Mouse (Mus musculus) brain, adult 2 months (tissue): ENCODE measurements at regions not wholly inside any gene's neighbourhood (a gene's known extent, or its start where the extent isn't known, plus 50 kb on each side); places are given as distances from the start of the nearest gene placed in this dataset.

Source experiments
- DNase-seq: peaks from one replicate; pipeline ENCODE4 v3.0.0; 2011; ENCODE audit warnings: low read depth, low spot score

GRCm38 (mm10) chr6:126481257-126481656 is 54.0 kb downstream of the Kcna5 start:
- peak; percentile 63 for DNase-seq

DNA sequence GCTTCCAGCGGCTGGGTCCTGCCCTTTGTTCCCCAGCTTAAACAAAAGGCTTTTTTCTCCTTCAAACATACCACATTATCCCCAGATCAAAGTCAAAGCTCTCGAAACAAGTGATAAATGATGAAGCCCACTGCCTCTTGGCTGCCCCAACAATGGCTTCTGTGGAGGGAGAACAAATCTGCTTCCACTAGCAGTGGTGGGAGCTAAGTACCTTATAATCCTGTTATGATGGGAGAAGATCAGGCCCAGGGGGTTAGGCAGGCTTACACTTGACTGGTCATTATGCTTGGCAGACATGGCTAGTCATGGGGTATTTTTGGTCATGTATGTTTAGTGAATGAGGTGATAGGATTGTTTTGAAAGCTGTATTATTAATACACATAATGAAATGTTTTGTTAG is 57.7 kb downstream of the Kcna5 start:
- DNase-seq: no peak

DNA sequence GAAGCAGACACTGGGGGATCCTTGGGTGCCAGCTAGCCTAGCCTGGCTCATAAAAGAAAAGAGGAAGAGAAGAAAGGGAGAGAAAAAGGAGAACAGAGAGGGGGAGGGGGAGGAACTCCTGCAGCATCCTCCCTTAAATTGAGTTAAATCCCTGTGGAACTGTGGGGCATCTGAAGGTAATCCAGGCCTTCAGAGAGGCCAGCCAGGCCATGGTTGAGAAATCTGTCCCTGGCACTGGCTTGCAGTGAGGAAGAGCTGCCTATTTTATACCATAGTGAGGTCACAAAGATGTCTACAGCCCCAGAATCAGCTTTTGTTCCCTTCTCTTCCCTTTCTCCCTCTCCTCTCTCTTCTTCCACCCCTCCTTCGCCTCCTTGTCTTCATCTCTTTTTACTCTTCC is 58.5 kb downstream of the Kcna5 start:
- no peak for DNase-seq

DNA sequence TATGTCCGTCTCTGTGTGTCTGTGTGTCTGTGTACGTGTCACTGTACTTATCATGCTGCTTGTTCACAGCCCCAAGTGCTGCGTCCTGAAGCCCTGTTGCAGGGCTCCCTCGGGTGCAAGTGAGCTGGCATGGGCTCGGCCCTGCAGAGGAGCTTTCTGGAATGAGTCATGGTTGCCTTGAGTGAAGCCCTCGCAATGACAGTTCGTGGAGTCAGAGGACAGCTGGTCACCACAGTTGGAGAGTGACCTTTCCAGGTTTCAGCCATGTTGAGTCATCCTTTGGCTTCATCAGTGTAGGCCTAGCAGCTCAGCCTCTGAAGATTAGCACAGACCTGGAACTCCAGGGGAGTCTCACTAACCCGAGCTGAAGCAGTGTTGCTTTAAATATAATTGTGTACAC is 59.7 kb downstream of the Kcna5 start:
- peak; percentile 99 for DNase-seq

GRCm38 (mm10) chr6:126453751-126454150 is 81.5 kb downstream of the Kcna5 start:
- DNase-seq: peak; percentile 89

DNA sequence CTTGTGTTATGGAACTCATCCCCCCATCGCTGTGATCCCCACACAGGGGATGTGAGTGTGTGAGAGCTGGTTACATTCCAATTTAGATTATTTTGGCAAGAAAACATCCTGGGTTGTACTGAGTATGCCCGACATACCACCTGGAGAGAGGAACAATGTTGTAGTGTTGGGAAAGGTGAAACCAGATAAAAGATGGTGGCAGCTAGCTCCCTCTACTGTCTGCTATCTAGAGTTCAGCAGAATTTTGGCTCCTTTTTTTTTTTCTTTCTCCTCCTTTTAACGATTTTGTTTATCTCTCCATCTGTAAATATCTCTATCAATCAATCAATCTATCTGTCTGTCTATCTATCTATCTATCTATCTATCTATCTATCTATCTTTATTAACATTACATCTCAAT is 89.7 kb downstream of the Kcna5 start:
- peak; percentile 21 for DNase-seq

- no peak for DNase-seq
These were observed 95.0 kb downstream of the Kcna5 start for GRCm38 (mm10) chr6:126440254-126440653.

DNA sequence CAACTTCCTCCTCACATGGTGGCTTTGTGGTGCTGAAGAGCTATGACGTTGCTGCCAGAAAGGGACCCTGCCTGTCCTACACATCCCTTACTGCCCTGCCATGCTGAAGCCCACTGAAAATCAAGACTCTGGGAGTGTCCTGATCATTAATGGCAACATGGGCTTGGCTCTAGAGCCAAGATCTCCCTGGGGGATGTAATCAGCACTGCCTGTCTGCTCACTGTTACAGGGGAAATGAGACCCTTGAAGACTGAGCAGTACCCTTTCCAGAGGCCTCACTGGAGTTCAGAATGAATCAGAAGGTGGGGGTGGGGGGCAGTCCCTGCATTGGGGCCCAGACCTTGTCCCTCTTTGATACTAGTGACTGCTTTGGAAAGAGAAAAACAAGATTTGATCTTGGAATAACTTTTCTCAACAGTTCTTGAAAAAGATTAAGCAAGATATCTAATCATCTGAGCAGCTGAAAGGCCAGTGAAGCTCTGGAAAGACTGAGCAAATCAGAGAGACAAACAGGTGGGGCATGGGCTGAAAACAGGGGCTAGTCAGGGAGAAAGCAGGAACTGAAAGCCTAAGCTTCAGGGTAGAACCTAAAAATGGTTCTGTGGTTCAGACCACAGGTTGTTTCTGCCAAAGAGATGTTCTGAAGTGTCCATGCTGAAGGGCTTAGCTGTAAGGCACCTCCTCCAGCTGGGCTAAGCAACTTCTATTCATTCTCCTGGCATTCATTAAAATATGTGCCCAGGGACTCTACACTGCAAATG is 97.1 kb downstream of the Kcna5 start:
- no peak for DNase-seq

DNA sequence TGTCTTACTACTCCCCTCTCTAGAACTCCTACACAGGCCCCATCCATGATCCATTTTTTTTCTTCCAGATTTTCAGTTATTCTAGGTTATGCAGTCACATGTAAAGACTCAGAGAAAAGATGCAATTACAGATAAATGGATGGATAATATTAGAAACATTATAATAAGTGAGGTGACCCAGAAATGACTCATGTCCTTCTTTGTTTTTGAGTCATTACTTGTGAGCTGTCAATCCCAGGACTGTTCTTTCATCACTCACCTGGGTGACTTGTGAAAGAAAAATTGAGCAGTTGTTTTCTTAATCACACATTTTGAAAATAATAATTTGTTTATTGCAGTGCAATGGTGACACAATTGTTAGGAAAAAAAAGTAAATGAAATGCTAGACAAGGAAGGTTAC is 108.0 kb downstream of the Kcna5 start:
- DNase-seq: no peak

DNA sequence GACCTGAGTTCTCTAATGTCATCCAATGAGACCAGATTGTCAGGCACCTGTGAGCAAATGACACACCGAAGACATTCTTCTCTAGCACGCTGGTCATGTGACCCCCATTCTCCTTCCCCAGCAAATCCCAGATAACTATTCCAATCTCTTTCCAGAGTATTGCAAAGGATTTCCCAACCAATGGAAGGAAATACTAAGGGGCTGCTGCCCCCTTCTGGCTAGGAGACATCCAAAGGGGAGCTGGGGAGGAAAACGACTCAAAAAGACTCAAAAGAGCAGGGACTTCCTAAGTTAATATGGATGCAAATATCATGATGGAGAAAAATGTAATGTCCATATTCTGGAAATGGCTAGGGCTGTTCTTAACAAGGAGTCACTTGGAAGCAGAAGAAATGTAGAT is 129.5 kb downstream of the Kcna5 start:
- peak; percentile 43 for DNase-seq

DNA sequence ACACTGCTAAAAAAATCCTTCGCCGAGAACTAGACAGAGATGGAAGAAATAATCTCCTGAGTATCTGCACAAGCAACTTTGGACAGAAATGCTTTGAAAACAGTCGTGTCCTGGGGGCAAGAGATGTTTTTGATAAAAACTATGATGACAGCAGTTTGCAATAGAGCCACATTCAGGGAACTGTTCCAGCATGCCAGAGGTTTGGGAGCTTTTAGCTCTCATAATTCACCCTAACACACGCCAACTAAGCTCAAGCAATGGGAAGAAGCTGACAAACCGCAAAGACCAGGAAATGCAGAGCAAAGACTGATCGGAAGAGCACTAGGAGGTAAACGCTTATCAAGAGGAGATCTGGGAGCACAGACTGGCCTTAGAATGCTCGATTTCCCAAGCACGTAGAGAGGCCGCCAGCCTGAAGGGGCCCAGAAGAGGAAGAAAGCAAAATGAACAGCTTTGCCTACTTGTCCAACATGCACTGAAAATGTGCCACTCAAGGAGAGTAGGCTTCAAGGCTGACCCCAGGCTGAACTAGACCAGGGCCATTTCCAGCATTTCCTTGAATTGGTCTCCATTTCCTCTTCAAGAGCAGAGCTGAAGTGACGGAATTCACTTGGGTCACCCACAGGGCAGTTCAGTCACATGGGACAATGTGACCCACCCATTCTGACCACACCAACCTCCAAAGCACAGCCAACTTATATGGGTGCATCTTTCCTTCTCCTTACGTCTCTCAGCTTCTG is 130.7 kb downstream of the Kcna5 start:
- DNase-seq: no peak

GRCm38 (mm10) chr6:126399595-126399994 is 135.6 kb downstream of the Kcna5 start:
- no peak for DNase-seq

DNA sequence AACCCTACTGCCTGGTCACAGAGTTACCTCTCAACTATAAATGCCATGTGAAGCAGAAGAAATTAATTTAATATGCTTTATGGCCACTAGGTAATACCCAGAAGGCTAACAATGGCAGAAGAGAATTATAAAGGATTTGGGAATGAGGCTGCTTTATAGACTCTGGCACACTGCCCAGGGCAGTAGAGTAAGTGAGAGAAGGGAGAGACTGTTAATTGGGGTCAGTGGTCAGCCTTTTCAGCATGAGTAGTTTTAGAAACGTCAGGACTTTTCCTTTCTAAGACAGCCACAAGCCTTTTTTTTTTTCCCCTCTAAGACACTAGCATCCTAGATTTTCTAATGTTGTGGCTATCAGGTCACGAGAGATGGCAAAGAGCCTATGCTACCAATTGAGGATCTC is 136.6 kb downstream of the Kcna5 start:
- no peak for DNase-seq

- DNase-seq: no peak
These were observed 140.2 kb downstream of the Kcna5 start for GRCm38 (mm10) chr6:126395015-126395414.

- DNase-seq: no peak
These were observed 141.0 kb downstream of the Kcna5 start for GRCm38 (mm10) chr6:126394111-126394809.

DNA sequence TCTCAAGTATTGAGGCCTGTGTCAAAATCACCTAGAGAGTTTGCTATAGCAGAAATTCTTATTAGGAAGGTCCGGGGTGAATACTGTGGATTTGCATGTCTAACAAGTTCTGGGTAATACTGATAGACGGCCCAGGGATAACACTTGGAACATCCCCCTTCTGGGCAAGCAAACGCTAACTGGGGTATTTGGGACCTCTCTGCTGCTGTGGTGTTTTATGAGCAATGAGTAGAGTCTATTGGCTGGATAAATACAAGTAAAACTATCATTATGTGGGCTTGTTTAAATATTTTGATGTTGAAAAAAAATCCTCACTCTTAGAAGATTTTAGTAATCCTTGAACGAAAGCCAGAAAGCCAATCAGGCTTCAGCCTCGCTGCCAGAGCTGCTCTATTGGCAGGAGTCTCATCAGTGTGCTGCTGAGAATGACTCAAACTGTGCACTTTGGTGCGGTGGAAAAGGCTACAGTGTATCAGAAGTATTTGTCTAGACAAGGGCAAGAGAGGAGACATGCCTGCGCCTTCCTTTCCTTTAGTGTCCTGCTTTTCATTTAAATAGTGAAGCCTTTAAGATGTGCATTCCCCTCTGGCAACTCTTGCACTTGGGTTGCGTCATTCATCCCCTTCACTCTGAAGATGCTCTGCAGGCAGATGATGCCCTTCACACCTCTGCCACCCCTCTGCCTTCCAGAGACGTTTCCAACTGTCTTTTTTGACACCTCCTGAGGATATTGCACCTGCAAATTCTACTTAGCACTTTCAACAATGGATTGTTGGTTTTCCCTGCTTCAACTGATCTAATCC is 150.8 kb downstream of the Kcna5 start:
- DNase-seq: peak; percentile 54

- DNase-seq: no peak
These were observed 158.0 kb downstream of the Kcna5 start for GRCm38 (mm10) chr6:126377216-126377615.

- DNase-seq: no peak
These were observed 160.1 kb downstream of the Kcna5 start for GRCm38 (mm10) chr6:126374970-126375620.

GRCm38 (mm10) chr6:126371971-126372370 is 163.2 kb downstream of the Kcna5 start:
- DNase-seq: peak; percentile 85

- no peak for DNase-seq
These were observed 163.7 kb downstream of the Kcna5 start for GRCm38 (mm10) chr6:126371489-126371888.

GRCm38 (mm10) chr6:126365495-126365894 is 169.7 kb downstream of the Kcna5 start:
- DNase-seq: peak; percentile 77
